Mouse (Mus musculus): ENCODE data around the gene BC004004. TPM values are rescaled to one million over a fixed set of nuclear protein-coding genes. Genes with fewer than 3 reads are reported as not detected.
"Not testable (repeated sequence)": the region's sequence is repeated elsewhere in the genome, so short reads cannot be mapped to it uniquely, and the experiment has no call there.

Gene BC004004
- polyA plus RNA-seq (2012; rRNA removed), result 94.6 and 101 TPM in 2 replicates

- peak; percentile 92 for DNase-seq (ENCODE audit: low spot score)
Observed at GRCm38 (mm10) chr17:29268682-29269348, at the start of gene BC004004. BC004004 (plus strand) TSS chr17:29268788.

GRCm38 (mm10) chr17:29220631-29221030 is 48.0 kb upstream of the BC004004 start:
- no peak for DNase-seq (ENCODE audit: low spot score)

GRCm38 (mm10) chr17:29231109-29231508 is 37.5 kb upstream of the BC004004 start:
- no peak for DNase-seq (ENCODE audit: low spot score)

DNA sequence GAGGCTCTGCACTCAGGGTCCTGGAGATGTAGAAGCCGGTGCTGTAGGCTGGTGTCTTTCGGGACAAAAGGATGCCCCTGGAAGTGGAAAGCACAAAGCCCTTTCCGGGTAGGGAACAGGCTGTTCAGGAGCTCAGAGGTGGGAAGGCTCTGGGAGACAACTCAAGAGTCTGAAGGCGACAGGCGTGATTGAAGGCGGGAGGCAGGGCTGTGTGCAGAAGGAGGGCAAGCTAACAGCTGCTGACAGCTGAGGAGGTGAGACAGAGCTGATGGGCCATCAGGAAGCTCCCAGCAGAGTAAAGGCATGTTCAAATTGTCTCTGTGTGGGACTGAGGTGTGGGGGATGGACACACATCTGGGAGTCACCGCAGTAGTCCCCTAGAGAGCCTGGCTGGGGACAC is 32.5 kb upstream of the BC004004 start:
- DNase-seq (ENCODE audit: low spot score), result no peak

DNA sequence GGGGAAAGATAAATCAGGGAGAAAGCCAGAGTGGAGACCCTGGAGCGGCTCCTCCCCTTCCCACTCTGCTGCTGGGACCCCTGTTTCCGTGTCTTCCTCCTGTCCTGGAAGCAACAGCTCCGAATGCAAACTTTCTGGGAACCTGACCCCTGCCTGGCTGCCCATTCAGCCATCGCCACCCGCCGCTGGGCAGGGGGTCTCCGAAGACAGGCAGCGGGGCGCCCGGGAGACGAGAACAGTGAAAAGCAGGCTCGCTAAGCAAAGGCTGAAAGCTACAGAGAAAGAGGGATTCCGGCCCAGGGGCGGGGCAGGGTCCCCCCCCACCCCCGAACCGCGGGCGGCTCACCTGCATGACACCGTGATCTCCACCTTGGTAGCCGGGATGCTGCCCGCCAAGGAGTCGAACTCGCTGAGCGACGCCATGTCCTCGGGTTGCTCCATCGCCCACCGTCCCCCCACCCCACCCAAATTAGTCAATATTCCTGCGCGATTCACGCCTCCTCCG is 31.3 kb upstream of the BC004004 start:
- no peak for DNase-seq (ENCODE audit: low spot score)

DNA sequence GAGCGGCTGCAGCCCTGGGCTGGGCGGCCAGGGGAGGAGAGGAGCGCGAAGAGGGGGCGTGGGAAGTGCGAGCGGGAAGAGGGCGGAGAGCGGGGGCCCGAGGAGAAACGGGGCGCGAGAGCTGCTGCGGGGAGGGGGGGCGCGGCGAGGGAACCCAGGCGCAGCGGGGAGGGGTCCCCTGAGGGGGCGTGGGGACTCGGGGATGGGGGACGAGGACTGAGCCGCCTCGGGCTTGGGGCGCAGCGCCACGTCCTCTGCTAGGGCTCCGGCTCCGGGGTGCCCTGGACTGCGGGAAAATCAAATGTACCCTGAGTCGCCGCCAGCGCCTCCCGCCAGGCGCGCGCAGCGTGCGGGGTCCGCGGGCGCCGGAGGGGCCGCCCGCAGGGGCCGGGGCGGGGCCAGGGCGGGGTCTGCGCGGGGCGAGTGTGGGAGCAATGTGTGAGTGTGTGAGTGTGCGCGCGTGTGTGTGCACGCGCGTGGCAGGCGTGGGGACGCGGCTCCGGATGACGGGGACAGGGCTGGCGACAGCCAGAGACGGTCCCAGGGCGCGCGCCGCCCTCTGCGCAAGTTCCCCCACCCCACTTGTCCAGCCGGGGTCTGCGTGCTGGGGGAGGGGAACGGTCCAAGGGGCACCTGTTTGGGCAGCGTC is 30.7 kb upstream of the BC004004 start, which contains the start of gene Cpne5:
Cpne5 (minus strand) TSS at position 396 of the 649 bp plus-strand sequence.
- DNase-seq (ENCODE audit: low spot score), result no peak

DNA sequence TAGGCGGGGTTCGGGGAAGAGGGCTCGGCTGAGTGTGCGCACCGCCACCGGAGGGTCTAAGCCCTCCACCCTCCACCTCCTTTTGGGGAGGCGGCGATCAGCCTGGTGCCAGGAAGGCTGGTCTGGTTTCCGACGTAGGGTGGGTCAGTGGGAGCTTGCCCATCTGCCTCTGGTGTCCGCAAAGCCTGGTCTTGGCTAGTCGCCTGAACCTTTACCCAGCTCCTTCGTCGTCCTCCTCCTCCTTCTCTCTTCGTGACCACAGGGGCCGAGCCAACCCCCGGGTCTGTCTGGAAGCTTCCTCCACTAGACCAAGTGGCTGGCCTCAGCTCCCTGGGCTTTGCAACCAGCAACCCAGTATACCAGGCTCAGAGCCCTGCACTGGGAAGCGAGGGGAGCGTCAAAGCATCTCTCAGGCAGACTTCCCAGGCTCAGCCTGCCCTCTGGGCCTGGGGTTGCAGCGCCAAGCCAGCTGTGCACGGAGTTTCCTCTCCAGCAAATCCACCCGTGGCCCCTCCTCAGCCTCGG is 30.1 kb upstream of the BC004004 start:
- DNase-seq (ENCODE audit: low spot score), result no peak

GRCm38 (mm10) chr17:29244912-29245311 is 23.7 kb upstream of the BC004004 start:
- no peak for DNase-seq (ENCODE audit: low spot score)

- no peak for DNase-seq (ENCODE audit: low spot score)
Observed at GRCm38 (mm10) chr17:29245725-29246124, 22.9 kb upstream of the BC004004 start.

DNA sequence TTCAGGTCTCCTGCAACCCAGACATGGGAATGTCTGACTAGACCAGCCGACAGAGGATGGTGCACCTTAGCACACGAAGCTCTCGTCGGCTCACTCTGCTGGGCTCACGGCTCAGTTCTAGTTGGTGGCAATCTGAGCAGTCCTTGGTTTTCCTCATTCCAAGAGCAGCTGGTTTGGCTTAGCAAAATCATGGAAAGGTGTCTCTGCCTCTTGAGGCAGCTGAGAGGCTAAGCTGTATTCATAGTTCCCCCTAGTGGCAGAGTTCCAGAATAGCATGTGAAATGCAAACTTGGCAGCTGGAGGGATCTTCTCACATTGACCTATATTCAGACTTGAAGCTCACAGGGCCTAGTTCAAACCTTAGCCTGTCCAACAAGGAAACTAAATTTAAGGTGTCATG is 22.0 kb upstream of the BC004004 start:
- DNase-seq (ENCODE audit: low spot score), result no peak

- DNase-seq (ENCODE audit: low spot score), result no peak
Observed at GRCm38 (mm10) chr17:29247881-29248280, 20.7 kb upstream of the BC004004 start.

GRCm38 (mm10) chr17:29249512-29249911 is 19.1 kb upstream of the BC004004 start:
- DNase-seq (ENCODE audit: low spot score), result no peak

DNA sequence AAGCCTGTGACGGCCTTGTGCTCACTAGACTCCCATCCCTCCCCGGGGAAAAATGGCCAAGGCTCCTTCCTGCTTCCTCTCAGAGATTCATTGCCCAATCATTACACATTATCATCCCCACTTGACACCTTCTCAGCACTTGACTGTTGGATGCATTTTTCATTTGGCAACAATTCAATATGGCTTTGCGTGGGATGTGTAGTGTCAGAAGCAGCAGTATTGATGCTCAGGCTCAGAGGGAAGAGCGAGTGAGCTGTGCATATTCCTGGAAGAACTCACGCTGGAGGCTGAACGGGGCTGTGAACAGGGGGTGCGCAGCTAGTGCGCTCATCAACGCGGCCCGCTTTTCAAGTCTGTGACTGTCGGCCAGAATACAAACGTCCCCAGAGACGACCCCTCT is 17.6 kb upstream of the BC004004 start:
- DNase-seq (ENCODE audit: low spot score), result not testable (repeated sequence)

- no peak for DNase-seq (ENCODE audit: low spot score)
Observed at GRCm38 (mm10) chr17:29251608-29252390, 16.8 kb upstream of the BC004004 start.

GRCm38 (mm10) chr17:29253236-29253635 is 15.4 kb upstream of the BC004004 start:
- DNase-seq (ENCODE audit: low spot score), result no peak

GRCm38 (mm10) chr17:29253684-29254083 is 14.9 kb upstream of the BC004004 start:
- no peak for DNase-seq (ENCODE audit: low spot score)

- not testable (repeated sequence) for DNase-seq (ENCODE audit: low spot score)
Observed at GRCm38 (mm10) chr17:29254784-29255183, 13.8 kb upstream of the BC004004 start.

GRCm38 (mm10) chr17:29256507-29256906 is 12.1 kb upstream of the BC004004 start:
- no peak for DNase-seq (ENCODE audit: low spot score)

- no peak for DNase-seq (ENCODE audit: low spot score)
Observed at GRCm38 (mm10) chr17:29257001-29257511, 11.5 kb upstream of the BC004004 start.

- no peak for DNase-seq (ENCODE audit: low spot score)
Observed at GRCm38 (mm10) chr17:29258025-29258558, 10.5 kb upstream of the BC004004 start.

GRCm38 (mm10) chr17:29258921-29259320 is 9.7 kb upstream of the BC004004 start:
- DNase-seq (ENCODE audit: low spot score), result no peak

- DNase-seq (ENCODE audit: low spot score), result peak; percentile 55
Observed at GRCm38 (mm10) chr17:29259489-29259888, 9.1 kb upstream of the BC004004 start.
